Mouse (Mus musculus) CH12.LX (cell line): ENCODE data around the gene Pgpep1l. TPM values are rescaled to one million over a fixed set of nuclear protein-coding genes. Genes with fewer than 3 reads are reported as not detected.

ENCODE experiments used
- DNase-seq: peaks from one replicate; pipeline ENCODE4 v3.0.0-alpha.2; 2013; ENCODE audit errors: extremely low read depth
- H3K27ac ChIP-seq: 2 replicates; pipeline ENCODE4 v1.5.1; 2012; ENCODE audit warnings: low read depth, mild to moderate bottlenecking, control low read depth, moderate library complexity; ENCODE audit not compliant: insufficient read depth
- H3K27me3 ChIP-seq: replicated peaks from 2 replicates; pipeline ENCODE3; 2012; ENCODE audit warnings: inconsistent platforms
- H3K36me3 ChIP-seq, 2 experiments: replicated peaks in 1 of 2; 2 replicates each; pipeline versions ENCODE3 to v1.6.1; 2012; ENCODE audit warnings: inconsistent platforms in 1 of 2, low read length in 1 of 2, mild to moderate bottlenecking in 1 of 2, mixed read lengths in 1 of 2, moderate library complexity in 1 of 2; ENCODE audit not compliant: control insufficient read depth in 1 of 2, insufficient read depth in 1 of 2
- H3K4me1 ChIP-seq, 2 experiments: 2 replicates each; pipeline ENCODE4 v1.6.1; 2012; ENCODE audit warnings: inconsistent platforms in 1 of 2, moderate library complexity in 1 of 2; ENCODE audit not compliant: insufficient read depth in 2 of 2, control insufficient read depth in 1 of 2
- H3K4me2 ChIP-seq: 2 replicates; pipeline ENCODE4 v1.6.1; 2012; ENCODE audit warnings: low read depth, mild to moderate bottlenecking, control low read depth; ENCODE audit not compliant: poor library complexity, insufficient read depth, severe bottlenecking
- H3K4me3 ChIP-seq, 3 experiments: fragments of 150-350 bp in 1 of 3; sonication (generic) in 1 of 3; replicated peaks in 1 of 3; 2 replicates each; pipeline versions ENCODE3 to v1.5.1; 2011 to 2012; ENCODE audit warnings: low read depth in 2 of 3, low read length in 2 of 3, mild to moderate bottlenecking in 2 of 3, moderate library complexity in 2 of 3, control low read depth in 1 of 3, improper control_type of control experiment in 1 of 3, inconsistent platforms in 1 of 3, mixed read lengths in 1 of 3; ENCODE audit not compliant: poor library complexity in 1 of 3
- H3K79me2 ChIP-seq: replicated peaks from 2 replicates; pipeline ENCODE4 v1.6.1; 2012; ENCODE audit warnings: mild to moderate bottlenecking, moderate library complexity; ENCODE audit not compliant: control insufficient read depth, poor library complexity, insufficient read depth, severe bottlenecking; ENCODE audit errors: extremely low read depth
- H3K9ac ChIP-seq: 2 replicates; pipeline ENCODE4 v1.6.1; 2012; ENCODE audit warnings: low read depth, mild to moderate bottlenecking, control low read depth, moderate library complexity; ENCODE audit not compliant: insufficient read depth
- H3K9me3 ChIP-seq: replicated peaks from 2 replicates; pipeline ENCODE3; 2012; ENCODE audit warnings: low read length, inconsistent platforms, mixed read lengths
- BHLHE40 ChIP-seq: IDR thresholded peaks from 2 replicates; pipeline ENCODE4 v1.6.1; 2011; ENCODE audit warnings: mild to moderate bottlenecking, low read depth, low read length, improper control_type of control experiment
- CHD1 ChIP-seq: IDR thresholded peaks from 2 replicates; pipeline ENCODE4 v1.6.1; 2012; ENCODE audit warnings: low read depth, low read length, improper control_type of control experiment, inconsistent platforms
- CHD2 ChIP-seq: IDR thresholded peaks from 2 replicates; pipeline ENCODE4 v1.6.1; 2011; ENCODE audit warnings: low read length, improper control_type of control experiment
- EP300 ChIP-seq: IDR thresholded peaks from 2 replicates; pipeline ENCODE4 v1.6.1; 2011; ENCODE audit warnings: low read length, improper control_type of control experiment
- GABPA ChIP-seq: IDR thresholded peaks from 2 replicates; pipeline ENCODE4 v1.6.1; 2012; ENCODE audit warnings: low read depth, low read length, improper control_type of control experiment, inconsistent platforms; ENCODE audit not compliant: insufficient replicate concordance
- JUN ChIP-seq: IDR thresholded peaks from 2 replicates; pipeline ENCODE4 v1.6.1; 2011; ENCODE audit warnings: low read depth, mild to moderate bottlenecking, low read length, improper control_type of control experiment, moderate library complexity; ENCODE audit not compliant: insufficient read depth
- JUND ChIP-seq: conservative IDR thresholded peaks from 2 replicates; pipeline ENCODE4 v1.6.1; 2011; ENCODE audit warnings: low read depth, low read length, improper control_type of control experiment
- KAT2A ChIP-seq: IDR thresholded peaks from 2 replicates; pipeline ENCODE4 v1.6.1; 2012; ENCODE audit warnings: low read length, improper control_type of control experiment, inconsistent platforms; ENCODE audit not compliant: insufficient replicate concordance
- MAFK ChIP-seq: IDR thresholded peaks from 2 replicates; pipeline ENCODE4 v1.6.1; 2011; ENCODE audit warnings: low read length, improper control_type of control experiment; ENCODE audit not compliant: insufficient replicate concordance
- MAX ChIP-seq: IDR thresholded peaks from 2 replicates; pipeline ENCODE4 v1.6.1; 2011; ENCODE audit warnings: low read length, improper control_type of control experiment
- MEF2A ChIP-seq: IDR thresholded peaks from 2 replicates; pipeline ENCODE4 v1.6.1; 2014; ENCODE audit warnings: low read depth, mild to moderate bottlenecking, inconsistent platforms, low read length, improper control_type of control experiment, borderline replicate concordance
- MXI1 ChIP-seq: IDR thresholded peaks from 2 replicates; pipeline ENCODE4 v1.6.1; 2011; ENCODE audit warnings: mild to moderate bottlenecking, low read depth, low read length, improper control_type of control experiment
- NRF1 ChIP-seq: IDR thresholded peaks from 2 replicates; pipeline ENCODE4 v1.6.1; 2014; ENCODE audit warnings: low read depth, mild to moderate bottlenecking, inconsistent platforms, low read length, improper control_type of control experiment, moderate library complexity
- PAX5 ChIP-seq: IDR thresholded peaks from 2 replicates; pipeline ENCODE4 v1.6.1; 2012; ENCODE audit warnings: low read length, inconsistent platforms, mixed read lengths
- POLR2A ChIP-seq: IDR thresholded peaks from 2 replicates; pipeline ENCODE4 v1.6.1; 2011; ENCODE audit warnings: low read depth, mild to moderate bottlenecking, improper control_type of control experiment, low read length
- SIN3A ChIP-seq: IDR thresholded peaks from 2 replicates; pipeline ENCODE4 v1.6.1; 2012; ENCODE audit warnings: low read length, improper control_type of control experiment, inconsistent platforms
- SMC3 ChIP-seq: IDR thresholded peaks from 2 replicates; pipeline ENCODE4 v1.6.1; 2011; ENCODE audit warnings: low read depth, low read length, improper control_type of control experiment
- TBP ChIP-seq: conservative IDR thresholded peaks from 2 replicates; pipeline ENCODE4 v1.6.1; 2011; ENCODE audit warnings: low read depth, low read length, improper control_type of control experiment
- TCF12 ChIP-seq: IDR thresholded peaks from 2 replicates; pipeline ENCODE4 v1.6.1; 2014; ENCODE audit warnings: low read depth, mild to moderate bottlenecking, inconsistent platforms, low read length, improper control_type of control experiment
- UBTF ChIP-seq: IDR thresholded peaks from 2 replicates; pipeline ENCODE4 v1.6.1; 2012; ENCODE audit warnings: low read depth, mild to moderate bottlenecking, inconsistent platforms, low read length, improper control_type of control experiment, moderate library complexity
- USF2 ChIP-seq: conservative IDR thresholded peaks from 2 replicates; pipeline ENCODE4 v1.6.1; 2011; ENCODE audit warnings: low read depth, low read length, improper control_type of control experiment
- ZKSCAN1 ChIP-seq: IDR thresholded peaks from 2 replicates; pipeline ENCODE4 v1.6.1; 2012; ENCODE audit warnings: low read depth, inconsistent platforms, low read length, improper control_type of control experiment, borderline replicate concordance
- ZNF384 ChIP-seq: IDR thresholded peaks from 2 replicates; pipeline ENCODE4 v1.6.1; 2012; ENCODE audit warnings: low read depth, low read length, improper control_type of control experiment, inconsistent platforms
- dilution Hi-C: fragments of 300-500 bp; cut with MboI; formaldehyde crosslinking; loops from 2 replicates; pipeline ENCODE4 v1.14.3; 2020; ENCODE audit warnings: low sequenced_read_pairs; ENCODE audit not compliant: extremely low pct_unique_long_range_greater_than_20kb, extremely low pct_ligation_motif_present
- in situ Hi-C: fragments of 300-500 bp; cut with MboI; formaldehyde crosslinking; loops from 3 replicates; pipeline ENCODE4 v1.14.3; 2019; ENCODE audit warnings: low sequenced_read_pairs, low pct_ligation_motif_present, low pct_unique_long_range_greater_than_20kb, mixed read lengths
- polyA plus RNA-seq: library from polyadenylated mRNA; unstranded; fragments of >175 nt; gene quantifications from 2 replicates; pipeline ENCODE4 v1.2.1, GENCODE M21; 2012; ENCODE audit warnings: low read depth; ENCODE audit not compliant: insufficient read length
- total RNA-seq, 2 experiments: library from RNA; depleted of rRNA; stranded (reverse); fragments of 300-350 nt in 1 of 2; fragments of >200 nt in 1 of 2; gene quantifications; 2 replicates each; pipeline ENCODE4 v1.2.3; 2012 to 2014

The Pgpep1l gene
- total and polyA plus RNA-seq, 3 experiments = not detected

- peaks cover 44 to 86% of the 10 kb centered on the region in 2 experiments for H3K36me3 ChIP-seq
- no peaks in the 10 kb centered on the region for H3K9me3 ChIP-seq
- no peak for TF ChIP-seq EP300
- no peak for TF ChIP-seq ZKSCAN1
- TF ChIP-seq MAFK = no peak
- TF ChIP-seq MAX = no peak
- TF ChIP-seq GABPA = no peak
- TF ChIP-seq PAX5 = no peak
- no peak for TF ChIP-seq CHD2
- no peak for TF ChIP-seq KAT2A
- TF ChIP-seq UBTF = no peak
- no peak for TF ChIP-seq JUN
- TF ChIP-seq MEF2A = no peak
- TF ChIP-seq SIN3A = no peak
- TF ChIP-seq MXI1 = no peak
- no peak for TF ChIP-seq CHD1
- TF ChIP-seq BHLHE40 = no peak
- TF ChIP-seq TBP = no peak
- TF ChIP-seq, all 38 proteins: peak for 0
- Histone ChIP-seq H3K4me1 (peaks cover 0 to 53% of the 10 kb centered on the region in 2 experiments; a peak in 2 of 4 replicates), H3K27me3 (no peaks in the 10 kb centered on the region), H3K4me2 (no peak overlapping the region), H3K9ac (no peak overlapping the region), H3K79me2 (no peaks in the 10 kb centered on the region; the same call in 1 of the 2 replicates), H3K4me3 (no peak overlapping the region), H3K27ac (no peak overlapping the region)
- no peak for DNase-seq
- dilution Hi-C loops (no loop called here), in situ Hi-C loops (loop anchor here (25.0 kb wide), 1 partner anchor 500 kb away; no protein-coding TSS in a partner anchor)
These were observed 48.4 kb upstream of the Pgpep1l start for GRCm38 (mm10) chr7:68312395-68312794.

DNA sequence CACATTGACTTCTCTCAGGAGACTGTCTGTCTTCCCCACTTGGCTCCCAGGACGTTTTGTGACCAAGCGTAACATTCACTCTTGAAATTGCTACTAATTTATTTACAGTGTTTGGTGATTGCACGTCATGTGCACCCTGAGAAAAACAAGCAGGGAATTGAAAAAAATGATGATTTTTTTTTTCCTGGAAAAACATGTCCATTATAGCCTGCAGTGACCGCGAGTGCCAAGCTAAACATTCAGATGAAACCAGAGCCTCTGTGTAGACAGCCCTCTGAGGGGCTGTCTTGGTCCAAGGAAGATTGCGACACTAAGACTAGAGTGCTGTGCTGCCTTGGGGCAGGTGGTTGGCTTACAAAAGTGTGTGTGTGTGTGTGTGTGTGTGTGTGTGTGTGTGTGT, 47.4 kb upstream of the Pgpep1l start:
- Histone ChIP-seq H3K9ac (no peak overlapping the region), H3K27ac (no peak overlapping the region), H3K4me3 (no peak overlapping the region), H3K4me2 (no peak overlapping the region), H3K4me1 (peaks cover 0 to 53% of the 10 kb centered on the region in 2 experiments; a peak in 2 of 4 replicates), H3K79me2 (no peaks in the 10 kb centered on the region; the same call in 1 of the 2 replicates), H3K27me3 (no peaks in the 10 kb centered on the region), H3K9me3 (no peaks in the 10 kb centered on the region), H3K36me3 (peaks cover 40 to 87% of the 10 kb centered on the region in 2 experiments)
- TF ChIP-seq MAX (no peak), MAFK (no peak), TCF12 (no peak), NRF1 (no peak), MXI1 (no peak), POLR2A (no peak), USF2 (no peak), JUND (no peak), PAX5 (no peak), GABPA (no peak), SMC3 (no peak), UBTF (no peak), ZNF384 (no peak), JUN (no peak)
- in situ Hi-C loops = loop anchor here (25.0 kb wide), 1 partner anchor 499 kb away; no protein-coding TSS in a partner anchor
- dilution Hi-C loops = no loop called here
- no peak for DNase-seq
